Mouse (Mus musculus) frontal cortex, postnatal 14 days (tissue): ENCODE measurements at regions not wholly inside any gene's neighbourhood (a gene's known extent, or its start where the extent isn't known, plus 50 kb on each side); places are given as distances from the start of the nearest gene placed in this dataset.
A peak's percentile ranks its signal among the peaks of the same experiment; 100 is the strongest.

ENCODE experiments used
- DNase-seq, 2 experiments: peaks; one replicate each; pipeline ENCODE4 v3.0.0; 2022; ENCODE audit warnings: low spot score in 2 of 2

GRCm38 (mm10) chr13:26080302-26080701, 689.7 kb downstream of the Hdgfl1 start:
- DNase-seq, result no peak

DNA sequence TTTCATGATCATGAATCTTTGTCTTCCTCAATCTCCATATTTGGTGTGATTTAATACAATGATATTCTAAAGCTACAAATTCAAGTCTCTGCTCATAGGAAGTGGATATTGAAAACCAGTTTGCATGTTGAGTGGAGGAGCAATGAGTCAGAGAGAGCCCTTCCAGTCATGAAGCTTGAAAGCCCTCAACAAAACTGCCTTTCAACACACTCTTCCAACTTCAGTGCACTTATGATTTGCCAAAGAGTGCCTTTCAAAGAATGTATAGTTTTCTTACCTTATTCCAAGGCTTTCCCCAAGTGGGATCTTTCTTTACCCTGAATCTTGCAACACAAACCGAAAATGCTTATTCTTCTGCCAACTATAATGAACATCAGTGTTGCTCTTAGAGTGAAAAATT, 690.6 kb downstream of the Hdgfl1 start:
- no peak for DNase-seq

DNA sequence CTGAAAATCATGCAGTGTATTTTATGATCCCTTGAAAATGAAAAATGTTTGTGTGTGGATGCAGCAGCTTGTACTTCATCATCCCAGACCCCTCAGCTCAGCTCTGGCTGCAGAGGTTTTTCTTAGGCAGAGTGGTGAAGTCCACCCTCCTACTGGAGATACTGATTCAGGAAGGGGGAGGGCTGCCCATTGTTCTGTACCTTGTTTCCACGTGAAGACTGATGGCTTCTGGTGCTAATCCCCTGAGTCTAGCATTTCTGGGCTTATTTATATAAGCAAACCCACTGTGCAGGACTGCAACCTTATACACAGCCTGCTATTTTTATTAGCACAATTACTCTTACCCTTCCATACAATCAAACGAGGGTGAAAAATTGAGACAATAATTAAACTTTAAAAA, 708.6 kb downstream of the Hdgfl1 start:
- DNase-seq, result no peak

DNA sequence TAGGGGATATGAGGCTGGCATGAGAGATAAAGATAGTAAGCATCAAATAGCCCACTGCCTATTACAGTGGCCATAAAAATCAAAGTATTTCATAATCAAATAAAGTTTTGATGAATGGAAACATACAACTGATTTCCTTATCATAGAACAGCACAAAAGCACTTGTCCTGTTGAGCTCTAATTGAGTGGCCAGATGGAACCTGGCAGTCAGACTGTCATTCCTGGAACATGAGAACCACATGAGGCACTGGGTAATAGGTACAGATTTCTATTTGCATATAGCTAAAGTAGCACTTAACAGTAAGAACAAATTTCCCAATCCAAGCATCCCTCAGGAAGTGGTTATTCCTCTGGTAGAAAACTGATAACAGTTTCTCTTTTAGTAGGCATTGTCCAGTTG, 732.3 kb downstream of the Hdgfl1 start:
- DNase-seq, result no peak

GRCm38 (mm10) chr13:26026386-26026785, 743.6 kb downstream of the Hdgfl1 start:
- no peak for DNase-seq

DNA sequence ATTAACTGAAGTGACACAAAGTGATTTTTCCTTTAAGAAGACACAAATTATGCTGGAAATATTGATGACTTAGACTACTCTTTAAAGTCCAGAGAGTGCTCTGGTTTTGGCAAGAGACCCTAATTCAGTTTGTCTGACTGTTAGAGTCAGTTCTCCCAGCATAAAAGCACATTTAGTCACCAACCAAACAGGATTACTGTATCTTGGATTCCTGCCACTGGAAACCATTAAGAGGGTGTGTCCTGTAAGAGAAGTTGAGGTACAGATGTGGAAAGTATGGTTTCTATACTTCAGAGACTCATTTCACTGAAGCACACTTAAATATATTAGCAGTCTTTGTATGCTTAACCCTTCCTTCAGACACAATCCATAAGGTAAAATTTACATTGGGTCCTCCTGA, 745.3 kb downstream of the Hdgfl1 start:
- no peak for DNase-seq

DNA sequence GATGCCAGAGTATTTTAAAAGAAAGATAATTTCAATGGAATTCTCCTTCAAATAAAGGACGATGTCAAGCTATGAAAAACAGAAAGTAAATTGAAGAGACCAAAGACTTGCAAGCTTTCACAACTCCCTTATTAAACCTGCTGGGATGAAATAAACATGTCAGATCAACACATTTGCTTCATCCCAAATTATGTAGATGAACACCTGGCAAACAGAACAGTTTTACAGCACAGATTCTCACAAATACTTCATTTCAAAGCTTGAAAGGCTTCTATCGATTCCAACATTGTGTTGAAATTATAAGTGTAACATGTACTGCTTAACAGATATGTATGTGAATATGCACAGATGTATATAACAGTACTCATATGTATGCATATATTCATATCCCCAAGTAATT, 749.5 kb downstream of the Hdgfl1 start:
- DNase-seq, result no peak

DNA sequence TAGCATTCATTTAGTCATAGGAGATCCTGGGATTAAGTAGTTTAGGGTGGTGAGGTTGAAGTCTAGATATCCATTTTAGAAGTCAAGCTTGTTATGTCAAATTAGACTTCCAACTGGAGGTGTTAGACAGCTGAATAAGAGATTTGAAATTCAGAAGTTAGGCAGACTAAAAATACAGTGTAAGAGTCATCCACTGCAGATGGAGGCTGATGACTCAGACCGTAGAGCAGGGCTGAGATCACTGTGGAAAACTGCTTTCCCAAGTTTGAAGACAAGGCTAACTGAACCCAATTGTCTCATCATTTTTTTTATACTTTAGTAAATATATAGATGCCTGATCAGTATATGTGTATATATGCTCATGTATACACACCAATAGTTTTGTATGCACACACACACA, 738.8 kb upstream of the Nrsn1 start:
- DNase-seq, result peak in 1 of 2 experiments; percentile 9

DNA sequence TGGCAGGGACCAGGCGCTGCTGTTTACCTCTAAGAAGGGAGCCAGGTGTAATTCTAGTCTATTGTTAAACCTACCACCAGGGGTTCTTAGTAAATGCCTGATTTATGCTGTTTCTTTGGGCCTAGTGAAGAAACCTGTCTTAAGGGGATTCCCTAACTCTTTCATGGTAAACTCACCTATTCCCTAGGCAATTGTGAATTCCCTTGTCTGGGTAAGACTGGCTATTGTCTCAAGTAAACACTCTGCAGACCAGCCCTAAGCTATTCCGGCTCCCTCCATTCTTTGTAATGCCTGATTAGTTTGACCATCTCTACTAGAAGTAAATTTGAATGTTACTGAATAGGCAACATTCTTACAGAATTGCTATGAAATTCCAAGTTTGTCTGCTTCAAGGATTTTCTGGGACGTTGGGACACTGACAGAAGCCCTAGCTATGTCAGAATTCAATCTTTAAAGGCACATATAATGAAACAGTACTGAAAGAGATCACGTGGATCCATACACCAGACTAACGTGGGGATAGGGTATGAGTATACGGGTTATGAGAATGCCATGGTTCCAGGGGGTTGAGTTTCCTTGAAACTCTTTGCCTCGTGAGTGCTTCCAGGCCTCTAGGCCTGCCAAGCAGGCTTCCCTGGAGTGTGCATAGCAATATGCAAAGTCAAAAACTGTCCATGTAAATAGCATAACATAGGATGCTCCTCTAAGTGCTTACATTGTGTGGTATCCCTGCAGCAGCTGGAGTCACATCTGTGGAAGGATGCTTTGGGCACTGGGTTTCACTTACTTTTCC, 734.7 kb upstream of the Nrsn1 start:
- DNase-seq, result no peak

DNA sequence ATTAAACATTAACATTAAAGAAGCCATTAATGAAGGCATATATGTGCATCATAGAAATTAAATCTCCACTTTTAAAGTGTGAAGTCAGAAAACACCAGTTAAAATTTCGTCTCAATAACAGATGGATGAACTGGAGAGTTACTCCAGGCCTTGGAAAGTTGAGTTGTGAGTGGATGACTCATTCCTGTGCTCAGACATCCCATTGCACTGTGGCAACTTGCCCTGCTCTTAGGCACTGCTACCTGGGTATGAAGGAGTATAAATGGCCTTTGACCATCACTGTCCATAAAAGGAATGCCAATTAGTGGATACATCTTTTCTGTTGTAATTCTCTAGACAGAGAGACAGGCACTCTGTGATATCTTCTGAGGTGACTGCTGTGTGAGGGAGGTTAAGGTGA, 723.2 kb upstream of the Nrsn1 start:
- no peak for DNase-seq

DNA sequence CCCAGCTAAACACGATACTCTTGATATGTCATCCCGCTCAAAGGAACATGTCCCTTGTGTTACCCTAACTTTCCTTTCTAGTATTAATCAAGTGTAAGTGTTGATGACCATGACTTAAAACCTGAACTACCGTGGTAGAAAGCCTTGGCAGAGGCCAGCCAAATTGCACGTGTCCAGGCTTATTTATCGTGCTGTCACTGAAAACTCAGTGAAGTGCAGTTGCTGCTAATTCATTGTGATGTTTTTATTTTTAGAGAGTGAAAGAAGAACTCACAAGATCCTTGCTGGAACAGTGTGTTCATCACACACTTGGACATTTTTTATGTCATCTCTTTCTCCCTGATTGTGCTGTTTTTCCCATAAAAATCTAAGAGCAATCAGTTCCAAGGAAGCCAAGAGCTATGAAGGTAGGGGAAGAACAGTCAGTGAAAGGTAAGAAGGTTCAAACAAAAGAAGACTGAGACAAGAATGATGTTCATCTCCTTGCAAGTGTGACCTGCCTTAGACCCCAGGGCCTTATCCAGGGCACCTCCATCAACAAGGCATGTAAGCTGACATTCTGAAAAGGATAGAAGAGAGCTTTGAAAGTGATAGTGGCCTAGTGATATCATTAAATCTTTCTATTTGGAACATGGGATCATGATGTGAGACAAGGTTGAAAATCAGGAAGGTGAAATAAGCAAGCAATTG, 718.9 kb upstream of the Nrsn1 start:
- DNase-seq, result no peak

- DNase-seq, result no peak
Measured at GRCm38 (mm10) chr13:25984535-25984934, 714.2 kb upstream of the Nrsn1 start.

- no peak for DNase-seq
Measured at GRCm38 (mm10) chr13:25983659-25984058, 713.4 kb upstream of the Nrsn1 start.

DNA sequence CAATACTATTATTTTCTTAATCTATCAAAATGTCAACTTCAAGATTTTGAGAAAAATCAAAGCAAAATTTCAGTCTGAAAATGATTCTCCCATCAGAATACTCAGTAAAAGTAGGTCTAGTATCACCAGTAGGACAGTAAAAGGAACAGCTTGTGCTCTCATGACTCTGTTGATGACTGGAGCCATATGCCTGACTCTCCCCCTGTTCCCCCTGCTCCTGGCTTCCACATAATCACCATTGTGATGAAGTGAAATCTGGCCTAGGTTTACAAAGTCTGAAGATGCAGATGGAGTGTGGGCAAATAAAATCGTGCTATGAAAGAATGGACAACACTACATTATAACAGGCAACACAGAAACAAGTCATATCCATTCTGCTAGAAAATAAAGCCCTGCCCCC, 708.3 kb upstream of the Nrsn1 start:
- DNase-seq, result no peak

DNA sequence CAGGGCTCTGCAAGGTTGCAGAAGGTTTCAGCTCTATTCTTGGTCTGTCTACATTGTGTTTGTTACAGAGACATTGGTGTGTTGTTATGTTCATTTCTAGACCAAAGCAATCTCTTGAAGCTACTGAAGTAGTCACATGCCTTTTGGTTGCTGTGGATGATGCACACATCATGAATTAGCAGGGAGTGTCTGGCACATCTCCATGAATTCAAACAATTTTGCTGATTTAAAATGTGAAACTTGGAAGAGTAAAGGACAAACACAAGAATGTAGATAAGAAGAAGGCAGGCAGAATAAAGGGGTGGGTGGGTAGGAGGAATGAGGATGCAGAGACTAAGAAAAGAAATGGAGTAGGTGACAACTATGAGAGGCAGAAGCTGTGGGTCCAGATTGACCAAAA, 688.3 kb upstream of the Nrsn1 start:
- no peak for DNase-seq

DNA sequence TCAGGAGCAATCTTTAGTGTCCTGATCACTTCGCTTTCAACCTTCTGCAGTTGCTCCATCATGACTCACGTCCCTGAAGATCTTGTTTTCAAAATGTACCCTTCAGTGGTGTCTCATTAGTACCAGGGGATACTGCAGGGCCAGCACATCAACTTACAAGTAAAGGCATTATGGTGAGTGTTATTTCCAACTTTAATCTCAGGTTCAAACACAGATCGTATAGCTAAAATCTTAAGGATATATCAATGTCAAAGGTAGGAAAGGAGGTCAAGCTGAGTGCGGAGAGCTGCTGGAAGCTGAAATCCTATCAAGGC, 687.8 kb upstream of the Nrsn1 start:
- no peak for DNase-seq

- no peak for DNase-seq
Measured at GRCm38 (mm10) chr13:25957451-25958152, 687.3 kb upstream of the Nrsn1 start.

DNA sequence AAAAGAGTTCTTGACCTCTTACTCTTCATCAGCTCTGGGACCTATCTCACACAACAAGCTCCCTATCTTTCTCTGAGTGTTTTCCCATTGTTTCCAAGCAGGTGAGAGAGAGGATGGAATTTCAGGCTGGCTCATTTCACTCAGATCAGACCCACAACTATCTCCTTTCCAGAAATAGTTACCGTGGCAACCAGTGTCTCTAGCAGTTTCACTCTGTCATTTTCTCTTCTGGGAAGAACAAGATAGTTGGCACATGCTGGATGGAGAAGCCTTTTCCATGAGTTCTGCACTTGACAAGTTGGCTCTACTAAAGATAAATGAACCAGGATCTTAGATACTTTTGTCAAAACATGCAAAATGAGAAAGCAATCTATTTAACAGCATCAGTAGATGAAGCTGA, 667.3 kb upstream of the Nrsn1 start:
- DNase-seq, result no peak

DNA sequence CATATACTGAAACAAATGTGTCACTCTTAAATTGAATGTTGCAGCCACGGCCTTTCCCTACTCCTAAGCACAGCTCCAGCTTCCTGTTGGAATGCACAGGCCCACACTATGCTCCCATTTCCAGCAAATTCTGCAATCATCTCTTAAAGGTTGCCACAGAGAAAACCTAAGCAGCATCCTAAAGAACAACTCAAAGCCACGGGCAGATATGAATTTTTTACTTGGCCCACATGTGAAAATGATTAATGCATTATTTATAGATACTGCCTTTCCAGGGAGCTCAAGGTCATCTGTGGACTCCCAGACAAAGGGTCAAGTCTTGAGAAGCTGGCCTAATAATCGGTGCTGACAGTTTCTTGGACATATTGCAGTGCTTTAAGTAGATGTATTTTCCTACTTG, 663.5 kb upstream of the Nrsn1 start:
- no peak for DNase-seq

DNA sequence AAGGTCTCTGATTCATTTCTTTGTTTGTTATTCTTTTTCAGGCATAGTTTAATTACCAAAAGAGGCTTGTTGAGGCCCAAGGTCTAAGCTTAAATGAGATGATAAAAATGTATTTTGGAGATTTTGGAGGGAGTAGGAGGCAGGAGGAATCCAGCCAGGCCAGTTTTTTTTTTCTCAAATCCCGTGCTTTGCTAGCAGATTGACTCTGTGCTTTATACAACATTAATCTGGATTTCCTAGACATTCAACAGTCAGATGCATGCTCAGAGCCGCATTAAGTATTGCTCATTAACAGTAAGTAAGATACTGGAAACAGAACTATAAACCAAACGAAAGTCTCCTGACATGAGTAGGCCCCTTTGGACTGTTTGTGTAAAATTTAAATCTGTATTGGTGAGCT, 662.9 kb upstream of the Nrsn1 start:
- DNase-seq, result no peak

DNA sequence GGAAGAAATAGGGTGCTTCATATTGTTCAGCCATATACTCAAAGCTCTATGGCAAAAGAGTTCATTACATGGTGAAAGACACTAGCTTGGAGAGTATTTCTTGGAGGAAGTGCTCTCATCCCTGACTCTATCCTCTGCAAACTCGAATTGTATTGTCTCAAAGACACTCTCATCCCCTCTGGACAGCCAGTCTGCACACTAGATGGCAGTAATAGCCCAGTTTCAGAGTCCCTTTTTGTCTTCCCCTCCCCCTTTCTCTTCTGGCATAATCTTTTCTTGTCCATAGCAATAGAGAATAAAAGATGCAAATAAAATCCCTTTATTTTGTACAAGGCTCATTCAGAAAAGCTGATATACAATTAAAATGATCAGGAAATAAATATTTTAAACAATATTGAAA, 662.5 kb upstream of the Nrsn1 start:
- peak; percentile 14 to 37 for DNase-seq

GRCm38 (mm10) chr13:25932365-25932764, 662.1 kb upstream of the Nrsn1 start:
- DNase-seq, result no peak

DNA sequence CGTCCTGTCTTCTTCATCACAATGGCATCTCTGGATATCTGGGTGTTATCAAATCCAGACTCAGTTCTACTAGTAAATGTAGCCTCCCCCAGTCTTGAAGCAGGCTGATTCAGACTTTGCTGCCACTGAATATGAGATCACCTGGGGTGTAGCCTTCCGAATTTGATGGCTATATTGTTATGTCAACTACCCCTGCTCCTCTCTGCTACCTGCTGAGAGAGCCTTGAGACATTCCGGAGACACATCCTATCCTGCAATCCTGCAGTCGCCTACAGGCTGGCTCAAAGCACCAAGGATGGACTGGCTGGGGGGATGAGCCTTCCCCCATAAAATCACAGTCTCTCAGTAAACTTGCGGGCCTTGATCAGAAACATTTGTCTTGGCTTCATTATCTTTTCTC, 655.4 kb upstream of the Nrsn1 start:
- no peak for DNase-seq
